Mouse (Mus musculus) liver, embryonic 12.5 days (tissue): ENCODE measurements around the gene Tmem41b. TPM values are rescaled to one million over a fixed set of nuclear protein-coding genes. Genes with fewer than 3 reads are reported as not detected.

ENCODE experiments used
- ATAC-seq: fragments of 200-750 bp; cut with Nextera tagmentation; 2 replicates; pipeline ENCODE4 v1.8.0; 2017; ENCODE audit warnings: moderate number of reproducible peaks, mild to moderate bottlenecking, moderate library complexity
- H3K27ac ChIP-seq: fragments of 300-500 bp; sonication (generic); 2 replicates; pipeline ENCODE4 v1.5.1; 2016; ENCODE audit warnings: mild to moderate bottlenecking
- H3K27me3 ChIP-seq: fragments of 300-500 bp; sonication (generic); replicated peaks from 2 replicates; pipeline ENCODE4 v1.6.1; 2016; ENCODE audit warnings: mild to moderate bottlenecking, moderate library complexity
- H3K36me3 ChIP-seq: fragments of 300-500 bp; sonication (generic); 2 replicates; pipeline ENCODE4 v1.6.1; 2016; ENCODE audit warnings: mild to moderate bottlenecking, moderate library complexity
- H3K4me1 ChIP-seq: fragments of 300-500 bp; sonication (generic); 2 replicates; pipeline ENCODE4 v1.6.1; 2016
- H3K4me2 ChIP-seq: fragments of 300-500 bp; sonication (generic); 2 replicates; pipeline ENCODE4 v1.6.1; 2016; ENCODE audit warnings: mild to moderate bottlenecking, moderate library complexity
- H3K4me3 ChIP-seq: fragments of 300-500 bp; sonication (generic); 2 replicates; pipeline ENCODE4 v1.5.1; 2016; ENCODE audit warnings: mild to moderate bottlenecking, moderate library complexity
- H3K9ac ChIP-seq: fragments of 300-500 bp; sonication (generic); 2 replicates; pipeline ENCODE4 v1.6.1; 2016; ENCODE audit warnings: mild to moderate bottlenecking, moderate library complexity
- H3K9me3 ChIP-seq: fragments of 300-500 bp; sonication (generic); replicated peaks from 2 replicates; pipeline ENCODE4 v1.6.1; 2016; ENCODE audit warnings: mild to moderate bottlenecking, moderate library complexity
- WGBS: fragments of 180-500 bp; shearing (Covaris S2); methylation state at CpG from one replicate; pipeline ENCODE4 v1.1.7; 2016; ENCODE audit not compliant: insufficient replicate concordance; 5-methylcytosine and 5-hydroxymethylcytosine counted together
- polyA plus RNA-seq: library from polyadenylated mRNA; unstranded; fragments of >200 nt; fragmentation: Nextera tagmentation; extraction: Ambion mirVana; gene quantifications from 2 replicates; pipeline ENCODE4 v1.2.1, GENCODE M21; 2016

Gene Tmem41b
- polyA plus RNA-seq, 1 experiment from 2014 or later: 47.4 TPM

GRCm38 (mm10) chr7:109968924-109969450, 17.7 kb downstream of the Tmem41b start:
- peaks cover 7% of the 10 kb centered on the region for H3K36me3 ChIP-seq
- no peak for ATAC-seq
- no CpG with 5 or more reads among the region's 2 CpGs for WGBS

GRCm38 (mm10) chr7:109967805-109968579, 18.7 kb downstream of the Tmem41b start:
- Histone ChIP-seq H3K4me2 (no peak overlapping the region), H3K4me1 (no peaks in the 10 kb centered on the region; the same call in 1 of the 2 replicates), H3K27me3 (no peaks in the 10 kb centered on the region), H3K4me3 (no peak overlapping the region), H3K9ac (no peak overlapping the region), H3K36me3 (peaks cover 6% of the 10 kb centered on the region), H3K9me3 (0 out of 2 replicates have a peak, but pooled peaks cover 3% of the 10 kb centered on the region), H3K27ac (no peak overlapping the region)
- 53% methylated on average over 11 of the region's 11 CpGs for WGBS
- ATAC-seq: no peak

More at GRCm38 (mm10) chr7:109968924-109969450, 17.7 kb downstream of the Tmem41b start:
- H3K4me2 ChIP-seq: no peak overlapping the region
- H3K4me1 ChIP-seq: no peaks in the 10 kb centered on the region; the same call in 1 of the 2 replicates
- H3K27ac ChIP-seq: no peak overlapping the region
- no peaks in the 10 kb centered on the region for H3K27me3 ChIP-seq
- no peak overlapping the region for H3K9ac ChIP-seq
- H3K9me3 ChIP-seq: no peaks in the 10 kb centered on the region
- no peak overlapping the region for H3K4me3 ChIP-seq

GRCm38 (mm10) chr7:109965658-109966057, 21.1 kb downstream of the Tmem41b start:
- ATAC-seq: no peak

GRCm38 (mm10) chr7:109963707-109964106, 23.0 kb downstream of the Tmem41b start:
- Histone ChIP-seq H3K9ac (no peak overlapping the region), H3K4me3 (no peak overlapping the region), H3K9me3 (0 out of 2 replicates have a peak, but pooled peaks cover 3% of the 10 kb centered on the region), H3K36me3 (no peaks in the 10 kb centered on the region), H3K27me3 (peaks cover 7% of the 10 kb centered on the region; the same call in 1 of the 2 replicates), H3K4me1 (peaks cover 15% of the 10 kb centered on the region), H3K4me2 (no peak overlapping the region), H3K27ac (no peak overlapping the region)
- WGBS: 83% methylated on average over 4 of the region's 4 CpGs
- ATAC-seq: no peak

More at GRCm38 (mm10) chr7:109965658-109966057, 21.1 kb downstream of the Tmem41b start:
- Histone ChIP-seq H3K4me1 (peaks cover 4% of the 10 kb centered on the region), H3K9me3 (0 out of 2 replicates have a peak, but pooled peaks cover 3% of the 10 kb centered on the region), H3K4me2 (no peak overlapping the region), H3K36me3 (no peaks in the 10 kb centered on the region), H3K4me3 (no peak overlapping the region), H3K27me3 (peaks cover 7% of the 10 kb centered on the region; the same call in 1 of the 2 replicates), H3K27ac (no peak overlapping the region), H3K9ac (no peak overlapping the region)

- 69% methylated on average over 4 of the region's 4 CpGs for WGBS
- peaks cover 27% of the 10 kb centered on the region for H3K4me1 ChIP-seq
- no peak overlapping the region for H3K4me2 ChIP-seq
- H3K9me3 ChIP-seq: 0 out of 2 replicates have a peak, but pooled peaks cover 3% of the 10 kb centered on the region
- ATAC-seq: no peak
- no peak overlapping the region for H3K27ac ChIP-seq
- no peak overlapping the region for H3K4me3 ChIP-seq
- H3K9ac ChIP-seq: no peak overlapping the region
- H3K27me3 ChIP-seq: peaks cover 7% of the 10 kb centered on the region; the same call in 1 of the 2 replicates
- no peaks in the 10 kb centered on the region for H3K36me3 ChIP-seq
These were observed 24.1 kb downstream of the Tmem41b start for GRCm38 (mm10) chr7:109962596-109962995.

GRCm38 (mm10) chr7:109961570-109961969, 25.2 kb downstream of the Tmem41b start:
- WGBS: 81% methylated on average over 2 of the region's 2 CpGs
- ATAC-seq: no peak
- Histone ChIP-seq H3K4me3 (no peak overlapping the region), H3K27me3 (peaks cover 7% of the 10 kb centered on the region; the same call in 1 of the 2 replicates), H3K4me2 (no peak overlapping the region), H3K27ac (no peak overlapping the region), H3K9me3 (0 out of 2 replicates have a peak, but pooled peaks cover 3% of the 10 kb centered on the region), H3K9ac (no peak overlapping the region), H3K36me3 (no peaks in the 10 kb centered on the region), H3K4me1 (peaks cover 37% of the 10 kb centered on the region)

GRCm38 (mm10) chr7:109960613-109961154, 26.0 kb downstream of the Tmem41b start:
- H3K4me3 ChIP-seq: peak overlapping the region; percentile 93
- H3K4me1 ChIP-seq: peaks cover 37% of the 10 kb centered on the region
- whole genome bisulfite sequencing: 13% methylated on average over 13 of the region's 13 CpGs
- peak overlapping the region; percentile 80 for H3K27ac ChIP-seq
- peak overlapping the region; percentile 95 for H3K4me2 ChIP-seq
- peak overlapping the region; percentile 94 for H3K9ac ChIP-seq
- ATAC-seq: no peak; the same call in 1 of the 2 replicates
- peaks cover 7% of the 10 kb centered on the region; the same call in 1 of the 2 replicates for H3K27me3 ChIP-seq
- 0 out of 2 replicates have a peak, but pooled peaks cover 3% of the 10 kb centered on the region for H3K9me3 ChIP-seq
- H3K36me3 ChIP-seq: no peaks in the 10 kb centered on the region

GRCm38 (mm10) chr7:109959716-109960612, 26.8 kb downstream of the Tmem41b start, which contains the start of gene Dennd5a:
Gene Dennd5a, minus strand, starts transcription at chr7:109960470.
- Histone ChIP-seq H3K36me3 (no peaks in the 10 kb centered on the region), H3K27ac (peak within 1 kb of the TSS; percentile 80), H3K27me3 (peaks cover 7% of the 10 kb centered on the region; the same call in 1 of the 2 replicates), H3K9ac (peak within 1 kb of the TSS; percentile 94), H3K4me1 (peaks cover 43% of the 10 kb centered on the region), H3K4me2 (peak within 1 kb of the TSS; percentile 95), H3K9me3 (0 out of 2 replicates have a peak, but pooled peaks cover 3% of the 10 kb centered on the region), H3K4me3 (peak within 1 kb of the TSS; percentile 93)
- ATAC-seq: peak; percentile 86
- under 1% methylated on average over 106 of the region's 107 CpGs for WGBS

GRCm38 (mm10) chr7:109958843-109959715, 27.6 kb downstream of the Tmem41b start:
- peak overlapping the region; percentile 94 for H3K9ac ChIP-seq
- no peaks in the 10 kb centered on the region for H3K36me3 ChIP-seq
- peak overlapping the region; percentile 95 for H3K4me2 ChIP-seq
- peaks cover 50% of the 10 kb centered on the region for H3K4me1 ChIP-seq
- ATAC-seq: peak; percentile 25; the same call in 1 of the 2 replicates
- peak overlapping the region; percentile 93 for H3K4me3 ChIP-seq
- H3K27ac ChIP-seq: peak overlapping the region; percentile 80
- peaks cover 7% of the 10 kb centered on the region; the same call in 1 of the 2 replicates for H3K27me3 ChIP-seq
- H3K9me3 ChIP-seq: 0 out of 2 replicates have a peak, but pooled peaks cover 3% of the 10 kb centered on the region
- WGBS: 4% methylated on average over 18 of the region's 18 CpGs

GRCm38 (mm10) chr7:109957996-109958789, 28.5 kb downstream of the Tmem41b start:
- peaks cover 50% of the 10 kb centered on the region for H3K4me1 ChIP-seq
- H3K27ac ChIP-seq: peak overlapping the region; percentile 43
- peak overlapping the region; percentile 94 for H3K9ac ChIP-seq
- H3K9me3 ChIP-seq: no peaks in the 10 kb centered on the region
- H3K4me2 ChIP-seq: peak overlapping the region; percentile 95
- H3K4me3 ChIP-seq: peak overlapping the region; percentile 93; the same call in 1 of the 2 replicates
- no peak for ATAC-seq
- H3K27me3 ChIP-seq: peaks cover 7% of the 10 kb centered on the region; the same call in 1 of the 2 replicates
- no peaks in the 10 kb centered on the region for H3K36me3 ChIP-seq
- 59% methylated on average over 8 of the region's 8 CpGs for WGBS
